Mouse (Mus musculus) E14TG2a.4 (cell line): ENCODE data around the gene Trabd2b.

ENCODE experiments used
- CTCF ChIP-seq: conservative IDR thresholded peaks from 2 replicates; pipeline ENCODE4 v1.5.1; 2014; ENCODE audit warnings: low read length
- NANOG ChIP-seq: IDR thresholded peaks from 2 replicates; pipeline ENCODE4 v1.6.1; 2014; ENCODE audit warnings: borderline replicate concordance, low read length, mixed read lengths
- POU5F1 ChIP-seq: IDR thresholded peaks from 2 replicates; pipeline ENCODE4 v1.6.1; 2014; ENCODE audit warnings: low read length, borderline replicate concordance

DNA sequence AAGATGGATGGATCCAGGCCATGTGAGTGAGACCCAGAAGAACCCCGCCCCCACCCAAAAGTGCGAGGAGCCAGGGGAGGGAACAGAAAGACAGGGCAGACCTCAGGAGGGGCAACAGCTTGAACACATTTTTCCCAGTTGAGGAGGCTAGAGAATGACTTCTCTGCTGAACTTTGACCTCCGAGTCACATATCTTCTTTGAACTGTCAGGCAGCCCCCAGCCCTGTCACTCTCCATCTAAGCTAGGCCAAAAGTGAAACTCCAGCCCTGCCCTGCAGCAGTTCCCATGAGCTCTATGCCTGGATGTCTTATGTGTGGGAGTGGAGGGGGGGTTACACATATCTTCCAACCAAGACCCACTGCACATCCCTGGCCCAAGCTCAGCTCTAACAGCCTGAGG is 244.5 kb downstream of the Trabd2b start:
- TF ChIP-seq CTCF (no peak), NANOG (no peak), POU5F1 (no peak)
